Mouse (Mus musculus) CD4-positive, CD25-positive, alpha-beta regulatory T cell, adult 9 weeks (primary cell): ENCODE data around the gene Hao2. TPM values are rescaled to one million over a fixed set of nuclear protein-coding genes. Genes with fewer than 3 reads are reported as not detected.

Experiments
- polyA plus RNA-seq: library from polyadenylated mRNA; unstranded; fragments of 100-300 nt; shearing (Covaris generic); gene quantifications from one replicate; pipeline ENCODE4 v1.2.1, GENCODE M21; 2017

The Hao2 gene
- not detected for polyA plus RNA-seq

GRCm38 (mm10) chr3:98893057-98893772, at the start of gene Hao2:
Hao2 (minus strand) TSS chr3:98893239.

DNA sequence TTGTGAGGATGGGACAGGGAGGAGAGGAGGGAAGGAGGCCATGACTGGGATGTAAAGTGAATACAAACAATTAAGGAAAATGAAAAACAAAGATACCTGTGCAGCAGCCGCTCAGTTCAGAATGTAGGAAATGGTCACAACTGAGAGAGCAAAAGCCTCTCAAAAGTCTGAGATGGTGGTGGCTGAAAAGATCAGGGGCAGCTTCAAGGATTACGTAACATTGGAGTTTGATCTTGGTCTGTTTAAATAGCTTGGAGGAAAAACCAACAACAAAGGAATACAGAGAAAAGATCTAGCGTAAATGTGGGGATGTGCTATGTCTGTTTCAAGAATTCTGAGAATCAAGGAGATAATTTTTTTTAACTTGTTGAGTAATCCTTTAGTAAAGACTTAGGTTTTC, 33.5 kb downstream of the Hao2 start, which contains the start of gene Hsd3b1:
Gene Hsd3b1, minus strand, starts transcription at position 219 of the 400 bp plus-strand sequence.

Other genes with a start within 250 kb of the Hao2 start
- not detected for gene Hsd3b2, start 168.7 kb downstream of the Hao2 start, polyA plus RNA-seq
- gene Hsd3b3, start 130.1 kb downstream of the Hao2 start, polyA plus RNA-seq = not detected
- not detected for gene Hsd3b6, start 78.8 kb downstream of the Hao2 start, polyA plus RNA-seq
- not detected for gene Hsd3b1, start 33.4 kb downstream of the Hao2 start, polyA plus RNA-seq
- gene Wars2, start 247.8 kb upstream of the Hao2 start, polyA plus RNA-seq = 7.5 TPM